ENCODE assay signal across 10 mouse cellular contexts in genomic region chrX:147537117-147537516, GRCm38 (mm10). TPM values are rescaled to one million over a fixed set of nuclear protein-coding genes. Genes with fewer than 3 reads are reported as not detected.
DNase-seq lines count a peak whose midpoint lies in the region; TF ChIP-seq lines count a peak whose summit lies in the region.
"Not testable (repeated sequence)": the region's sequence is repeated elsewhere in the genome, so short reads cannot be mapped to it uniquely, and the experiment has no call there.
"Had no signal": no experiment of that assay in that cellular context is flagged by ENCODE, and none has a peak within 500 bp of the region (broad histone marks: within the 10 kb centered on the region; RNA-seq: fewer than 3 reads in every experiment).

No protein-coding gene starts in this region.

- not testable (repeated sequence) for H3K36me3 ChIP-seq in ES-Bruce4 (ENCODE audit: control insufficient read depth, insufficient read depth, low read length, poor library complexity, severe bottlenecking); ES-E14 (ENCODE audit: control insufficient read depth, insufficient read depth, low read length, poor library complexity, severe bottlenecking)

- H3K4me1 ChIP-seq in ES-Bruce4 (ENCODE audit: control insufficient read depth, insufficient read depth, low read length); ES-E14 (ENCODE audit: control insufficient read depth in 2 of 2, insufficient read depth in 2 of 2, low read length in 2 of 2, poor library complexity in 1 of 2): not testable (repeated sequence)

- H3K9me3 ChIP-seq in ES-Bruce4 (replicated peaks; ENCODE audit: control insufficient read depth, insufficient read depth, low read length, poor library complexity, severe bottlenecking); ES-E14 (ENCODE audit: control insufficient read depth, insufficient read depth, low read depth, low read length): not testable (repeated sequence)

- H3K9ac ChIP-seq in ES-Bruce4 (ENCODE audit: low read depth, poor library complexity, severe bottlenecking); ES-E14 (ENCODE audit: insufficient read depth, low read depth, low read length, poor library complexity, severe bottlenecking): not testable (repeated sequence)

- TF ChIP-seq EP300 in ES-Bruce4 (IDR thresholded peaks at IDR 0.05; ENCODE audit: insufficient read depth, low read depth, low read length): peak; percentile 63; the same call in 1 of the 2 replicates

- TF ChIP-seq CTCF in ES-Bruce4 (IDR thresholded peaks at IDR 0.05; ENCODE audit: low read depth, low read length): not testable (repeated sequence)

- not testable (repeated sequence) for H3K4me3 ChIP-seq in ES-Bruce4 (ENCODE audit: low read depth, low read length)
- peak overlapping the region in 1 of 2 experiments; percentile 19; a peak in 1 of 4 replicates for H3K4me3 ChIP-seq in ES-E14 (ENCODE audit: insufficient read depth in 1 of 2, low read depth in 1 of 2, low read length in 2 of 2, poor library complexity in 1 of 2, severe bottlenecking in 1 of 2)

- DNase-seq in ES-CJ7 (ENCODE audit: low read depth, low spot score) (peak; percentile 87), ES-E14 (ENCODE audit: low read depth, low spot score) (peak; percentile 31), R1 (ENCODE audit: low read depth, low spot score) (peak; percentile 90), ZHBTc4 (ENCODE audit: low read depth, low spot score) (peak; percentile 85)

- TF ChIP-seq POLR2A in ES-Bruce4 (IDR thresholded peaks at IDR 0.05; ENCODE audit: insufficient read depth, low read length): not testable (repeated sequence)

- not testable (repeated sequence) for H3K27me3 ChIP-seq in ES-Bruce4 (ENCODE audit: control insufficient read depth, insufficient read depth, low read length, poor library complexity, severe bottlenecking)

- not testable (repeated sequence) for H3K27ac ChIP-seq in ES-Bruce4 (ENCODE audit: insufficient read depth, low read length); ES-E14 (ENCODE audit: insufficient read depth, low read depth, low read length, poor library complexity, severe bottlenecking)

- in situ Hi-C loops in ES-E14 (cut with MboI; ENCODE audit: low sequenced_read_pairs in 2 of 2, unreplicated experiment in 2 of 2): not testable (repeated sequence)

RNA-seq across cellular contexts. Expression of gene Lrch2, which starts 16.8 kb away (rescaled TPM):
- 15.9 and 16.5 TPM in 2 replicates for polyA plus RNA-seq in ES-Bruce4 (2011; ENCODE audit: insufficient read depth, insufficient read length, low read depth, missing spikeins)
- 5.3 and 7.9 TPM in 2 replicates for total RNA-seq in ES-E14 (2012; rRNA removed)
- total RNA-seq: CH12.LX, G1E, MEL had no signal
- polyA plus RNA-seq: activated CD4-positive, CD25-positive, alpha-beta regulatory T cell, adult 4 months; CD4-positive, CD25-positive, alpha-beta regulatory T cell, adult 4 months; G1E had no signal

Comparison
In these comparisons a context has a peak if more than half of its experiments do, and no peak if none do; other contexts are left out.
1. DNase-seq: peak in every context shown above with its lines; median percentile 90 in R1; 87 in ES-CJ7; 85 in ZHBTc4; 31 in ES-E14.